Mouse (Mus musculus) kidney, adult 2 months (tissue): ENCODE data around the gene Ttll11.

ENCODE experiments used
- CTCF ChIP-seq: fragments of 200-500 bp; conservative IDR thresholded peaks from 2 replicates; pipeline ENCODE4 v1.5.1; 2011; ENCODE audit warnings: low read depth, mild to moderate bottlenecking, control low read depth, low read length, moderate library complexity, mixed read lengths; ENCODE audit not compliant: insufficient read depth, insufficient read length
- POLR2A ChIP-seq: fragments of 200-500 bp; IDR thresholded peaks from one replicate; pipeline ENCODE4 v1.6.1; 2011; ENCODE audit warnings: low read depth, low read length, control low read depth

GRCm38 (mm10) chr2:35702608-35703007 is 277.1 kb downstream of the Ttll11 start:
- TF ChIP-seq CTCF = no peak
- no peak for TF ChIP-seq POLR2A
